Mouse (Mus musculus) liver, embryonic 14.5 days (tissue): Measurements from ENCODE around the gene Ephb1.

Experiments used
- CTCF ChIP-seq: IDR thresholded peaks from 2 replicates; pipeline ENCODE4 v1.5.1; 2016; ENCODE audit warnings: antibody characterized with exemption, low read depth, control low read depth
- EP300 ChIP-seq: IDR thresholded peaks from 2 replicates; pipeline ENCODE4 v1.6.1; 2016; ENCODE audit warnings: antibody characterized with exemption, low read depth

- no peak for TF ChIP-seq CTCF
- no peak for TF ChIP-seq EP300
Observed at GRCm38 (mm10) chr9:102073404-102073803, 281.1 kb downstream of the Ephb1 start.
